Mouse (Mus musculus) liver, adult 2 months (tissue): ENCODE results near the gene Raly. TPM values are rescaled to one million over a fixed set of nuclear protein-coding genes. Genes with fewer than 3 reads are reported as not detected.

ENCODE experiments used
- DNase-seq: peaks from one replicate; pipeline ENCODE4 v3.0.0-alpha.2; 2011; ENCODE audit warnings: low read depth, low spot score; ENCODE audit errors: extremely low read depth
- H3K27ac ChIP-seq: fragments of 200-500 bp; replicated peaks from 2 replicates; pipeline ENCODE4 v1.5.1; 2012; ENCODE audit warnings: low read depth, mild to moderate bottlenecking, control low read depth, inconsistent platforms, low read length; ENCODE audit not compliant: insufficient read depth
- H3K27me3 ChIP-seq: fragments of 200-500 bp; 2 replicates; pipeline ENCODE4 v1.6.1; 2012; ENCODE audit warnings: mild to moderate bottlenecking, moderate library complexity, low read length, inconsistent platforms; ENCODE audit not compliant: control insufficient read depth, insufficient read depth
- H3K36me3 ChIP-seq: fragments of 200-500 bp; 2 replicates; pipeline ENCODE4 v1.6.1; 2012; ENCODE audit warnings: low read length, inconsistent platforms; ENCODE audit not compliant: control insufficient read depth, insufficient read depth
- H3K4me1 ChIP-seq: fragments of 200-500 bp; 2 replicates; pipeline ENCODE4 v1.6.1; 2011; ENCODE audit warnings: low read length; ENCODE audit not compliant: control insufficient read depth, insufficient read depth
- H3K4me3 ChIP-seq: fragments of 200-500 bp; 2 replicates; pipeline ENCODE4 v1.5.1; 2011; ENCODE audit warnings: low read depth, mild to moderate bottlenecking, control low read depth, low read length, moderate library complexity; ENCODE audit not compliant: insufficient read depth
- H3K79me2 ChIP-seq: fragments of 200-500 bp; 2 replicates; pipeline ENCODE4 v1.6.1; 2012; ENCODE audit warnings: inconsistent platforms, mild to moderate bottlenecking, low read length, moderate library complexity; ENCODE audit not compliant: control insufficient read depth, insufficient read depth
- H3K9ac ChIP-seq: fragments of 200-500 bp; 2 replicates; pipeline ENCODE4 v1.6.1; 2012; ENCODE audit warnings: low read depth, mild to moderate bottlenecking, control low read depth, inconsistent platforms, low read length
- CTCF ChIP-seq: fragments of 200-500 bp; IDR thresholded peaks from 2 replicates; pipeline ENCODE4 v1.5.1; 2011; ENCODE audit warnings: low read depth, low read length, control low read depth
- POLR2A ChIP-seq: fragments of 200-500 bp; IDR thresholded peaks from 2 replicates; pipeline ENCODE4 v1.6.1; 2011; ENCODE audit warnings: low read length, control low read depth; ENCODE audit not compliant: insufficient read depth; ENCODE audit errors: extremely low read depth
- WGBS: fragments of 180-500 bp; shearing (Covaris S2); methylation state at CpG from one replicate; pipeline ENCODE4 v1.1.7; 2018; 5-methylcytosine and 5-hydroxymethylcytosine counted together
- polyA plus RNA-seq: library from polyadenylated mRNA; depleted of rRNA; stranded (reverse); fragments of >200 nt; gene quantifications from 2 replicates; pipeline ENCODE4 v1.2.3, GENCODE M21; 2012
- total RNA-seq: library from RNA; depleted of rRNA; stranded (reverse); fragments of >200 nt; gene quantifications from 2 replicates; pipeline ENCODE4 v1.2.3, GENCODE M21; 2014

Gene Raly
- total and polyA plus RNA-seq, 2 experiments = 57.6 to 79.0 TPM

- H3K4me1 ChIP-seq = peaks cover 30% of the 10 kb centered on the region
- peak; percentile 73 for DNase-seq
- no peak for TF ChIP-seq POLR2A
- TF ChIP-seq CTCF = peak; percentile 80
- H3K27ac ChIP-seq = no peak overlapping the region
- peaks cover 6% of the 10 kb centered on the region for H3K36me3 ChIP-seq
- H3K9ac ChIP-seq = no peak overlapping the region
- H3K79me2 ChIP-seq = peaks cover 45% of the 10 kb centered on the region; the same call in 1 of the 2 replicates
- H3K4me3 ChIP-seq = no peak overlapping the region
- H3K27me3 ChIP-seq = no peaks in the 10 kb centered on the region
- 10% methylated on average over 1 of the region's 1 CpGs for WGBS
Observed at GRCm38 (mm10) chr2:154817788-154818187, 26.9 kb downstream of the Raly start.

DNA sequence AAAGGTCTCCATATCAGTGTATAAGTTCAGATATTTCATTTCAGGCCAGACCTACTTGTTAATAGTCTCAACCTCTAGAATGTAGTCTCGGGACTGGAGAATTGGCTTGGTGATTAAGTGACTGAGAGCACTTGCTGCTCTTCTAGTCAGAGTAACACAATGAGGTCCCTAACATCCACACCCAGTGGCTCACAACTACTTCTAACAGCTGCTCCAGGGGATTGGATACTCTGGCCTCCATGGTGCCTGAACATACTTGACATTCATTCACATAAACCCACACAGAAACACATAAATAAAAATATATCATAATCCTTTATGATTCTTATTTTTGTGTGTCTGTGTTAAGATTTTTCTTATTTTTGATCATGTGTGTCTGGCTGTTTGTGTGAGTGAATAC is 27.7 kb downstream of the Raly start:
- Histone ChIP-seq H3K36me3 (peaks cover 6% of the 10 kb centered on the region), H3K4me3 (no peak overlapping the region), H3K27ac (no peak overlapping the region), H3K9ac (no peak overlapping the region), H3K4me1 (peaks cover 27% of the 10 kb centered on the region), H3K79me2 (peaks cover 44% of the 10 kb centered on the region; the same call in 1 of the 2 replicates), H3K27me3 (no peaks in the 10 kb centered on the region)
- WGBS = 9% methylated on average over 1 of the region's 1 CpGs
- no peak for DNase-seq
- no peak for TF ChIP-seq CTCF

GRCm38 (mm10) chr2:154820346-154820745 is 29.4 kb downstream of the Raly start:
- WGBS = 4% methylated on average over 1 of the region's 1 CpGs
- peaks cover 27% of the 10 kb centered on the region for H3K4me1 ChIP-seq
- TF ChIP-seq POLR2A = no peak
- TF ChIP-seq CTCF = no peak

DNA sequence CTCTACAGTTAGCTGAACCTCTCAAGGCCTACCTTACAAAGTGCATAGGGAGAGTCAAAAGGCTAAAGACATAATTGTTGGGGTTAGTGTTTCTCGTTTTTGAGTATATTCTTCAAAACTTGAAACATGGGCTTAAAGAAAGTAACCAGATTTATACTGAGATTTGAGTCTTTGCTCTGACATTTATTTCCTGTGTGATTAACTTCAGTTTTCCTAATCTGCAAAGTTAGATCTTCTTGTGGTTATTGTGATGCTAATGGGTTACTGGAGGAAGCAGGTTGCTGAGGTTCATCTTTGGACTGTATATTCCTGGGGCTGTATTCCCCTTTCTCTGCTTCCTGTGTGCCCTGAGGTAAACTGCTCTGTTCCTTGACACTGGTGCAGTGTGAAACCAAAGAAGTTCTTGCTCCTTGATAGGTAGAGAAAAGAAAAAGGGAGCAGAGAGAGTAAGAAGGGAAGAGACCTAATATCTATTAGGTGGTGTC is 35.2 kb downstream of the Raly start:
- 86% methylated on average over 1 of the region's 1 CpGs for WGBS

More at GRCm38 (mm10) chr2:154820346-154820745, 29.4 kb downstream of the Raly start:
- no peak overlapping the region for H3K9ac ChIP-seq
- no peaks in the 10 kb centered on the region for H3K27me3 ChIP-seq
- H3K36me3 ChIP-seq = peaks cover 6% of the 10 kb centered on the region
- H3K27ac ChIP-seq = no peak overlapping the region
- DNase-seq = peak; percentile 57
- peaks cover 42% of the 10 kb centered on the region; the same call in 1 of the 2 replicates for H3K79me2 ChIP-seq
- H3K4me3 ChIP-seq = no peak overlapping the region

DNA sequence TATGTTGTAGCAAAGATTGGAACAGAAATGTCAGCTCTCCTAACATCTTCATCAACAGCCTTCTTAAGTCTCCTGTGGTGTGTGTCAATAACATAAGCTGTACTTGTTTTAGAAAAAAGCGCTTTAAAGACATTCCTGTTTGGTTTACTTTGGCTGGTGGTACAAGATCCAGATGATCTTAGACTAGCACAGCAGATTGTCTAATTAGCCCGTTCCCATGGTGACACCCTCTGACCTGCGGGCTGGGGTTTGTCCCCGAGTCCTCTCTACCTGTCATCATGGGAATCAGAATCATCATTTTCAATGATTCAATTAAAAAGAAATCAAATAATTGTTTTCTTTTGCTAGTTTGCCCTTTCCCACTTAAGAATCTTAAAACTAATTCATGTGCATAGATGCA is 36.6 kb downstream of the Raly start:
- Histone ChIP-seq H3K79me2 (peaks cover 22% of the 10 kb centered on the region; the same call in 1 of the 2 replicates), H3K27ac (no peak overlapping the region), H3K4me3 (no peak overlapping the region), H3K27me3 (no peaks in the 10 kb centered on the region), H3K4me1 (no peaks in the 10 kb centered on the region; the same call in 1 of the 2 replicates), H3K36me3 (peaks cover 2% of the 10 kb centered on the region; the same call in 1 of the 2 replicates), H3K9ac (no peak overlapping the region)
- WGBS = 52% methylated on average over 4 of the region's 4 CpGs
- DNase-seq = peak; percentile 58
- TF ChIP-seq CTCF (no peak), POLR2A (no peak)

More for the DNA sequence above, 35.2 kb downstream of the Raly start:
- no peak overlapping the region for H3K27ac ChIP-seq
- H3K9ac ChIP-seq = no peak overlapping the region
- H3K36me3 ChIP-seq = peaks cover 6% of the 10 kb centered on the region
- no peak for TF ChIP-seq CTCF
- TF ChIP-seq POLR2A = no peak
- H3K27me3 ChIP-seq = no peaks in the 10 kb centered on the region
- DNase-seq = no peak
- no peaks in the 10 kb centered on the region; the same call in 1 of the 2 replicates for H3K4me1 ChIP-seq
- peaks cover 22% of the 10 kb centered on the region; the same call in 1 of the 2 replicates for H3K79me2 ChIP-seq
- no peak overlapping the region for H3K4me3 ChIP-seq

- WGBS = 83% methylated on average over 4 of the region's 4 CpGs
- no peaks in the 10 kb centered on the region for H3K27me3 ChIP-seq
Observed at GRCm38 (mm10) chr2:154832471-154832870, 41.6 kb downstream of the Raly start.

More at GRCm38 (mm10) chr2:154832471-154832870, 41.6 kb downstream of the Raly start:
- Histone ChIP-seq H3K9ac (no peak overlapping the region), H3K79me2 (peaks cover 39% of the 10 kb centered on the region; the same call in 1 of the 2 replicates), H3K27ac (no peak overlapping the region), H3K36me3 (no peaks in the 10 kb centered on the region), H3K4me1 (no peaks in the 10 kb centered on the region; the same call in 1 of the 2 replicates), H3K4me3 (no peak overlapping the region)
- TF ChIP-seq CTCF (no peak), POLR2A (no peak)
- DNase-seq = no peak
